Mouse (Mus musculus): ENCODE results near the gene Pycr1.

GRCm38 (mm10) chr11:120662759-120663158, 19.2 kb upstream of the Pycr1 start:
- TF ChIP-seq EP300 (IDR thresholded peaks at IDR 0.05; ENCODE audit: low read depth) (no peak), CTCF (IDR thresholded peaks at IDR 0.05; ENCODE audit: low read depth) (no peak)

Measured in heart, postnatal 0 days (tissue).